17 mouse cellular contexts compared by ENCODE assay signal in the genomic region with DNA sequence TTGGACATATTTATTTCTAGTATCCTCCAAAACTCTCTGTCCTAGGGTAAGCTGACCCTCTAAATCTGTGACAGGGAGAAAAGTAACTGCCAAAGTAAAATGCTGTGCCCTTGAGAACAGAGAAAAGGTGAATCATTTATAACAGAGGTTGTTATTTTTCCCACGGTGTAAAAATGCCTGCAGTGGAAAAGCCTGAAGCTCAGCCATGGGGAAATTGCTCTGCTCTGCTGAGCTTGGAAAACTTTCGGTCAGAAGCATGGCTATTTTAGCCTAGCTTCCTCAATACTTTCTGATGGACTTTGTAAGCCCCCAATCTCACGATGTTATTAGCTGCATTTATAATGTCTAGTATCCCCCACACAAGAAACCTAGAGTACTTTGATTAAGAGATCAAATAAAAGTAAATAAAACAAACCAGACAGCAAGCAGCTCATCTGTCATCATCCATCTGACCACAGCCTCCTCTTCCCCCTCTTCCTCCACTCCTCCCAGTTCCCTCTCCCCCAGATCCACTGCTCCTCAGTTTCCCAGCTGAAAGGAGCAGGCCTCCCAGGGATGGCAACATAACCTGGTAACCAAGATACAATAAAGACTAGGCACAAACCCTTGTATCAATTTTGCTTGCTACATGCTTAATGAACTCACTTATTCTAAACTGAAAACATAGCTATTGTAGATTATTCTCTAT.
"Had no signal": no experiment of that assay in that cellular context is flagged by ENCODE, and none has a peak within 500 bp of the region (broad histone marks: within the 10 kb centered on the region; RNA-seq: fewer than 3 reads in every experiment).

No protein-coding gene starts in this region.

- H3K27me3 ChIP-seq: lung, embryonic 15.5 days; megakaryocyte, embryonic 14.5 days; midbrain, embryonic 13.5 days; midbrain, embryonic 15.5 days; neural tube, embryonic 12.5 days; stomach, embryonic 15.5 days had no signal

- H3K27ac ChIP-seq: lung, embryonic 15.5 days; macrophage; midbrain, embryonic 13.5 days; midbrain, embryonic 15.5 days; neural tube, embryonic 12.5 days; stomach, embryonic 15.5 days; stomach, postnatal 0 days had no signal

- H3K4me1 ChIP-seq: lung, embryonic 15.5 days; megakaryocyte, embryonic 14.5 days; midbrain, embryonic 13.5 days; midbrain, embryonic 15.5 days; neural tube, embryonic 12.5 days; stomach, embryonic 15.5 days had no signal

- H3K4me2 ChIP-seq: lung, embryonic 15.5 days; midbrain, embryonic 11.5 days; midbrain, embryonic 13.5 days; midbrain, embryonic 15.5 days; neural tube, embryonic 12.5 days; stomach, embryonic 15.5 days had no signal

- H3K9ac ChIP-seq: lung, embryonic 15.5 days; midbrain, embryonic 13.5 days; midbrain, embryonic 15.5 days; neural tube, embryonic 12.5 days; stomach, embryonic 15.5 days had no signal

- ATAC-seq: lung, postnatal 0 days; midbrain, embryonic 13.5 days; midbrain, embryonic 15.5 days had no signal

- H3K9me3 ChIP-seq: lung, embryonic 15.5 days; megakaryocyte, embryonic 14.5 days; midbrain, embryonic 13.5 days; midbrain, embryonic 15.5 days; neural tube, embryonic 12.5 days; stomach, embryonic 15.5 days had no signal

- H3K36me3 ChIP-seq: lung, embryonic 15.5 days; midbrain, embryonic 13.5 days; midbrain, embryonic 15.5 days; neural tube, embryonic 12.5 days; stomach, embryonic 15.5 days had no signal

- H3K4me3 ChIP-seq: lung, embryonic 15.5 days; megakaryocyte, embryonic 14.5 days; midbrain, embryonic 13.5 days; midbrain, embryonic 15.5 days; neural tube, embryonic 12.5 days; stomach, embryonic 15.5 days had no signal

- DNase-seq: lung, adult 2 months; lung, postnatal 14 days; lung, postnatal 36 days; right cerebral cortex, postnatal 14 days; thymus, adult 2 months; thymus, postnatal 25 days; thymus, postnatal 4 days had no signal
